Mouse (Mus musculus): ENCODE data around the gene Gja5. TPM values are rescaled to one million over a fixed set of nuclear protein-coding genes. Genes with fewer than 3 reads are reported as not detected.

Gja5 gene
- polyA plus RNA-seq (2016; fragmentation: Nextera tagmentation; extraction: Ambion mirVana) = 9.4 and 9.6 TPM in 2 replicates

GRCm38 (mm10) chr3:96904393-96904792 lies at the start of gene Gja5:
Gene Gja5, plus strand, starts transcription at chr3:96904693.
- DNase-seq (ENCODE audit: low spot score) = no peak
- Histone ChIP-seq H3K27ac (replicated peaks) (peak within 1 kb of the TSS; percentile 86), H3K9me3 (no peaks in the 10 kb centered on the region), H3K4me3 (peak within 1 kb of the TSS; percentile 98), H3K4me1 (peaks cover 7% of the 10 kb centered on the region), H3K36me3 (replicated peaks) (no peaks in the 10 kb centered on the region), H3K27me3 (replicated peaks; ENCODE audit: low read depth, poor library complexity, severe bottlenecking) (0 out of 2 replicates have a peak, but pooled peaks cover 10% of the 10 kb centered on the region)
- WGBS = 15% methylated on average over 14 of the region's 14 CpGs

DNA sequence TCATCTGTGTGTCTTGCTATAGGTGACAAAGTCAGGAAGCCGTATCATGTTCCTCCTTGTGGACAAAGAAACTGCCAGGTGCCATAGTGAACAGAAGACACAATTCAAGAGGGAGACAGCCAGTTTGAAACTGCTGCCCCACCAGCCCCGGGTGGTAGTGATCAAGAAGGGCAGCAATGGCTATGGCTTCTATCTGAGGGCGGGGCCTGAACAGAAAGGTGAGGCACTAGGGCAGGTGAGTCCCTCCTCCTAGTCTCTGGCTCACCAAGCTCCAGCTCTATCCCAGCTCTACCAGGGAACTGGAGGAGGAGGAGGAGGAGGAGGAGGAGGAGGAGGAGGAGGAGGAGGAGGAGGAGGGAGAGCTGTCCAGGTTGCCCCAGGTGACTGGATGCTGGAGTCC lies 48.7 kb upstream of the Gja5 start:
- DNase-seq (ENCODE audit: low spot score) = no peak
- Histone ChIP-seq H3K4me3 (no peak overlapping the region), H3K36me3 (replicated peaks) (0 out of 2 replicates have a peak, but pooled peaks cover 3% of the 10 kb centered on the region), H3K27ac (replicated peaks) (no peak overlapping the region), H3K4me1 (no peaks in the 10 kb centered on the region), H3K9me3 (no peaks in the 10 kb centered on the region), H3K27me3 (replicated peaks; ENCODE audit: low read depth, poor library complexity, severe bottlenecking) (no peaks in the 10 kb centered on the region)
- WGBS = 71% methylated on average over 3 of the region's 3 CpGs

- Histone ChIP-seq H3K36me3 (replicated peaks) (0 out of 2 replicates have a peak, but pooled peaks cover 3% of the 10 kb centered on the region), H3K27me3 (replicated peaks; ENCODE audit: low read depth, poor library complexity, severe bottlenecking) (no peaks in the 10 kb centered on the region), H3K4me3 (no peak overlapping the region), H3K27ac (replicated peaks) (no peak overlapping the region), H3K9me3 (no peaks in the 10 kb centered on the region), H3K4me1 (no peaks in the 10 kb centered on the region)
- 94% methylated on average over 5 of the region's 5 CpGs for WGBS
- no peak for DNase-seq (ENCODE audit: low spot score)
Observed at GRCm38 (mm10) chr3:96860498-96860897, 44.0 kb upstream of the Gja5 start.

GRCm38 (mm10) chr3:96867863-96868262 lies 36.6 kb upstream of the Gja5 start:
- Histone ChIP-seq H3K27ac (replicated peaks) (no peak overlapping the region), H3K36me3 (replicated peaks) (peaks cover 54% of the 10 kb centered on the region), H3K4me1 (no peaks in the 10 kb centered on the region), H3K4me3 (no peak overlapping the region), H3K9me3 (no peaks in the 10 kb centered on the region), H3K27me3 (replicated peaks; ENCODE audit: low read depth, poor library complexity, severe bottlenecking) (no peaks in the 10 kb centered on the region)
- DNase-seq (ENCODE audit: low spot score) = no peak
- WGBS = 93% methylated on average over 3 of the region's 3 CpGs

DNA sequence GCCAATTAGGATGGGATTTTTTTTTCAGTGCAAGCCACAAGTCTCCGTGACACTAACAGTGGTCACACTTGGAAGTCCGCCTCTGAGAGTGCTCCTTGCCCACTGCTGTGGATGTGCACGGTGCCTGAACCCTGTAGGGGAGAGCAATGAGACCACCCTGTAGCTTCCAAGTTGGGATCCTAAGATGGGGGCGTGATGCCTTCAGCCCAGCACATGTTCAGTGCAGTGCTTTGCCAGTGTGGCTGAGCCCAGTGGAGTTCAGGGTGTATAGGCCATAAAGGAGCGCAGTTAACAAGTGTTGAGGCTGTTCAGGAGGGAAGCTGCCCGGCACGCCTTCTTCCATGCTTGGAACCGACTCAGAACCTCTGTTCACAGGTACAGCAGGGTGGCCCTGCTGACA lies 35.9 kb upstream of the Gja5 start:
- DNase-seq (ENCODE audit: low spot score) = no peak
- H3K27me3 ChIP-seq (replicated peaks; ENCODE audit: low read depth, poor library complexity, severe bottlenecking) = no peaks in the 10 kb centered on the region
- H3K9me3 ChIP-seq = no peaks in the 10 kb centered on the region
- H3K36me3 ChIP-seq (replicated peaks) = peaks cover 61% of the 10 kb centered on the region
- H3K4me3 ChIP-seq = no peak overlapping the region
- H3K4me1 ChIP-seq = no peaks in the 10 kb centered on the region
- H3K27ac ChIP-seq (replicated peaks) = no peak overlapping the region
- 92% methylated on average over 8 of the region's 8 CpGs for WGBS

DNA sequence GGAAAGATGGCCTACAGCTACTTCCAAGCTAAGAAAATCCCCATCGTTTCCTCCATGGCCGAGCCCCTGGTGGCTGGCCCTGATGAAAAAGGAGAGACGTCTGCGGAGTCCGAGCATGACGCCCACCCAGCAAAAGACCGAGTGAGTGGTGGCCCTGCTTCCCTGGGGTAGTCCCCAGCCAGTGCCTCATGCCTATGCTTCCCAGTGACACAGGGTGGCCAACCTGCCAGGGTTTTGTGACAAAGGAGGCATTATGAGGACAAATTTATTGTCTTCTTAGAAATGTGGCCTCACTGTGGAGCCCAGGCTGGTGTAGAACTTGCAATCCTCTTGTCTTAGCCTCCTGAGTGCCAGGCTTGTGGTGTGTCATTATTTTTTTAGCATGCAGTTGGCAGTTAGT lies 35.4 kb upstream of the Gja5 start:
- no peak overlapping the region for H3K27ac ChIP-seq (replicated peaks)
- H3K4me1 ChIP-seq = no peaks in the 10 kb centered on the region
- 93% methylated on average over 7 of the region's 7 CpGs for WGBS
- no peak overlapping the region for H3K4me3 ChIP-seq
- DNase-seq (ENCODE audit: low spot score) = no peak
- peaks cover 66% of the 10 kb centered on the region for H3K36me3 ChIP-seq (replicated peaks)
- H3K27me3 ChIP-seq (replicated peaks; ENCODE audit: low read depth, poor library complexity, severe bottlenecking) = no peaks in the 10 kb centered on the region
- no peaks in the 10 kb centered on the region for H3K9me3 ChIP-seq

DNA sequence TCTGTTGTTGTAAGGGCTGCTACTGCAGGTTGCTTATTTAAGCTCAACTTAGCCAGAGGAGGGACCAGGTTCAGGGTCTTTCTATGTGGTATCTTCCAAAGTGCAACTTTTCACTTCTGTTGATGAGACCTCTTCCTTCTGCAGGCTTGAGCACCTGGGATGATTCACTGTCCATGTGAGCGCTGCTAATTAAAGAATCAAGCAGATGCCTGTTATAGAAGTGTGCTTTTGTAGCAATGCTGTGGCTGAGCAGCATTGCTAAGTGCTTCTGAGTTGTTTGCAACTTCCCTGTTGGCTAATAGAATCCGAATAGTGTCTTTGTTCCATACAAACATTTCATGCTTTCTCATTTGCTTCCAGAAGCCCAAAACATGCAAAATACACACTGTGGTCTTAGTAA lies 34.2 kb upstream of the Gja5 start:
- no peak overlapping the region for H3K4me3 ChIP-seq
- no peak overlapping the region for H3K27ac ChIP-seq (replicated peaks)
- WGBS = 93% methylated on average over 2 of the region's 2 CpGs
- no peaks in the 10 kb centered on the region for H3K9me3 ChIP-seq
- H3K36me3 ChIP-seq (replicated peaks) = peaks cover 77% of the 10 kb centered on the region
- no peak for DNase-seq (ENCODE audit: low spot score)
- H3K4me1 ChIP-seq = no peaks in the 10 kb centered on the region
- H3K27me3 ChIP-seq (replicated peaks; ENCODE audit: low read depth, poor library complexity, severe bottlenecking) = no peaks in the 10 kb centered on the region

- WGBS = 87% methylated on average over 8 of the region's 8 CpGs
- DNase-seq (ENCODE audit: low spot score) = no peak
- Histone ChIP-seq H3K4me1 (no peaks in the 10 kb centered on the region), H3K27me3 (replicated peaks; ENCODE audit: low read depth, poor library complexity, severe bottlenecking) (no peaks in the 10 kb centered on the region), H3K27ac (replicated peaks) (no peak overlapping the region), H3K36me3 (replicated peaks) (peaks cover 82% of the 10 kb centered on the region), H3K9me3 (no peaks in the 10 kb centered on the region), H3K4me3 (no peak overlapping the region)
Observed at GRCm38 (mm10) chr3:96871070-96871469, 33.4 kb upstream of the Gja5 start.

GRCm38 (mm10) chr3:96872501-96872900 lies 32.0 kb upstream of the Gja5 start:
- H3K4me1 ChIP-seq = no peaks in the 10 kb centered on the region
- H3K36me3 ChIP-seq (replicated peaks) = peaks cover 88% of the 10 kb centered on the region
- H3K27ac ChIP-seq (replicated peaks) = no peak overlapping the region
- no peaks in the 10 kb centered on the region for H3K9me3 ChIP-seq
- no peak overlapping the region for H3K4me3 ChIP-seq
- DNase-seq (ENCODE audit: low spot score) = no peak
- WGBS = 92% methylated on average over 8 of the region's 8 CpGs
- no peaks in the 10 kb centered on the region for H3K27me3 ChIP-seq (replicated peaks; ENCODE audit: low read depth, poor library complexity, severe bottlenecking)

- Histone ChIP-seq H3K4me3 (no peak overlapping the region), H3K36me3 (replicated peaks) (peaks cover 85% of the 10 kb centered on the region), H3K4me1 (no peaks in the 10 kb centered on the region), H3K27me3 (replicated peaks; ENCODE audit: low read depth, poor library complexity, severe bottlenecking) (no peaks in the 10 kb centered on the region), H3K27ac (replicated peaks) (no peak overlapping the region), H3K9me3 (no peaks in the 10 kb centered on the region)
- 88% methylated on average over 7 of the region's 7 CpGs for WGBS
- DNase-seq (ENCODE audit: low spot score) = no peak
Observed at GRCm38 (mm10) chr3:96874808-96875571, 29.5 kb upstream of the Gja5 start.

- peaks cover 86% of the 10 kb centered on the region for H3K36me3 ChIP-seq (replicated peaks)
- WGBS = 91% methylated on average over 9 of the region's 9 CpGs
Observed at GRCm38 (mm10) chr3:96879536-96879935, 25.0 kb upstream of the Gja5 start.

GRCm38 (mm10) chr3:96880385-96880784 lies 24.1 kb upstream of the Gja5 start:
- Histone ChIP-seq H3K4me1 (no peaks in the 10 kb centered on the region), H3K9me3 (no peaks in the 10 kb centered on the region), H3K27me3 (replicated peaks; ENCODE audit: low read depth, poor library complexity, severe bottlenecking) (no peaks in the 10 kb centered on the region), H3K4me3 (no peak overlapping the region), H3K36me3 (replicated peaks) (peaks cover 80% of the 10 kb centered on the region), H3K27ac (replicated peaks) (no peak overlapping the region)
- WGBS = 91% methylated on average over 4 of the region's 4 CpGs
- no peak for DNase-seq (ENCODE audit: low spot score)

More at GRCm38 (mm10) chr3:96879536-96879935, 25.0 kb upstream of the Gja5 start:
- H3K27ac ChIP-seq (replicated peaks) = no peak overlapping the region
- H3K4me1 ChIP-seq = no peaks in the 10 kb centered on the region
- no peaks in the 10 kb centered on the region for H3K27me3 ChIP-seq (replicated peaks; ENCODE audit: low read depth, poor library complexity, severe bottlenecking)
- H3K4me3 ChIP-seq = no peak overlapping the region
- H3K9me3 ChIP-seq = no peaks in the 10 kb centered on the region
- no peak for DNase-seq (ENCODE audit: low spot score)

DNA sequence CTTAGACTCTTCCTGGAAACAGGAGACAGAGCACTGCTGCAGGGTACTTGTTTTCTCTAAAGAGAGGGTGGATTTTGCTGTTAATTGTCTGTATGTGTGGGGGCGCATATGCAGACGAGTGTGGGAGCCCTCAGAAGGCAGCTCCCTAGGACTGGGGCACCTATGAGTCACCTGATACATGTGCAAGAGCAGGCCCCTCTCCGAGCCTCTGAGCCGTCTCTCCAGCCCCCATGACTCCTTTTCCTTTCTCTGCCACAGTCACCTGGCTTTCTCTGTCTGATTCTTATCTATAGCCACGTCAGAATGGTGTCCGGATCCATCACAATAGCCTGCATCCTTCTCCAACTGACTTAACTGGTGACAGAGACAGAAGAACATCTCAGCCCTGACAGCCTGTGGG lies 22.9 kb upstream of the Gja5 start:
- 84% methylated on average over 6 of the region's 6 CpGs for WGBS
- Histone ChIP-seq H3K4me3 (no peak overlapping the region), H3K27ac (replicated peaks) (no peak overlapping the region), H3K9me3 (no peaks in the 10 kb centered on the region), H3K27me3 (replicated peaks; ENCODE audit: low read depth, poor library complexity, severe bottlenecking) (no peaks in the 10 kb centered on the region), H3K36me3 (replicated peaks) (peaks cover 82% of the 10 kb centered on the region), H3K4me1 (no peaks in the 10 kb centered on the region; the same call in 1 of the 2 replicates)
- no peak for DNase-seq (ENCODE audit: low spot score)

All from embryonic facial prominence, embryonic 10.5 days (tissue).